Mouse (Mus musculus): ENCODE measurements at regions not wholly inside any gene's neighbourhood (a gene's known extent, or its start where the extent isn't known, plus 50 kb on each side); places are given as distances from the start of the nearest gene placed in this dataset.

DNA sequence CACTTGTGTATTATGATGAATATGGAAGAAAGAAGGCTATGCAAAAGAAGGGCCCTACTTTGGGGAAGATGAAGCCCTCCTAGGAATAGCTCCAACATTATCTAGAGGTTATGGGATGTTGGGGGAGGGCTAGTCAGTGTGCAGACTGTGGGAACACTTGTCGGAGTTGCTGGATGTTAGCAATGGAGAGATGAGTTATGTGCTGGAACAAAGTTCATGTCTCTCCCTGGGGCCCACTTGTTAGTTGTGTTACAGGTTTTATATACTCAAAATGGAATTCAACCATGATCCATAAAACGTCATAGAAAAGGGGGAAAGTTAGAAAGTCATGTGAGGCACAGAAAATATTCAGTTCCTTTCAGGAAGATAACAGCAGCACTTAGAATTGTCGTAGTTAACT lies 115.0 kb downstream of the Postn start:
- TF ChIP-seq CTCF (IDR thresholded peaks at IDR 0.05; ENCODE audit: low read depth) (no peak), EP300 (IDR thresholded peaks at IDR 0.05; ENCODE audit: low read depth) (no peak)
